Mouse (Mus musculus): ENCODE data around the gene Ttll11. TPM values are rescaled to one million over a fixed set of nuclear protein-coding genes. Genes with fewer than 3 reads are reported as not detected.
A peak's percentile ranks its signal among the peaks of the same experiment; 100 is the strongest.

Ttll11 gene
- polyA plus RNA-seq, 1 experiment, result 47.6 TPM

DNA sequence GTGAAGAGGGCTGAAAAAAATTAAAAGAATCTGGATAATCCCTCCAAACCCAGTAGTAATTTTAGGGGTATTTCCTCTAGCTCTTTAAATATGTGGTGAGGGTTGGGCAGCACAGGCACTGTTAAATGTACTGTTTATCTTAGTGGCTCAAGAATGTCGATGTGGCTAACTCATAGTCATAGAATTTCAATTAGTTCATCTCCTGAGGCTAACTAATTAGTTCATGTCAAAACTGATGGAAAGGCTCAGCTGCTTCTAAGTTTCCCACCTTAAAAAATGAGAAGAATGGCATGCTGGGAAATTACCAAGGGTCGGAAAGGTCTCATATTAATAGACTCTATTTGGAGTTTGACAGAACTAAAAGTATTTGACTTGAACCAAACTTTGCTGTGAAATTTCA lies 89.9 kb downstream of the Ttll11 start:
- Histone ChIP-seq H3K27me3 (ENCODE audit: control insufficient read depth, insufficient read depth, low read length) (no peaks in the 10 kb centered on the region), H3K4me1 (ENCODE audit: control insufficient read depth, insufficient read depth, low read length) (peaks cover 2% of the 10 kb centered on the region; the same call in 1 of the 2 replicates), H3K36me3 (ENCODE audit: control insufficient read depth, insufficient read depth, low read length) (no peaks in the 10 kb centered on the region; the same call in 1 of the 2 replicates), H3K27ac (ENCODE audit: control insufficient read depth, insufficient read depth, low read depth, low read length) (no peak overlapping the region), H3K4me3 (ENCODE audit: control insufficient read depth, low read depth, low read length) (no peak overlapping the region)
- TF ChIP-seq CTCF (IDR thresholded peaks at IDR 0.05; ENCODE audit: control insufficient read depth, insufficient read depth, insufficient replicate concordance, low read depth, low read length) (no peak), POLR2A (IDR thresholded peaks at IDR 0.05; ENCODE audit: control insufficient read depth, low read depth, low read length) (no peak)

DNA sequence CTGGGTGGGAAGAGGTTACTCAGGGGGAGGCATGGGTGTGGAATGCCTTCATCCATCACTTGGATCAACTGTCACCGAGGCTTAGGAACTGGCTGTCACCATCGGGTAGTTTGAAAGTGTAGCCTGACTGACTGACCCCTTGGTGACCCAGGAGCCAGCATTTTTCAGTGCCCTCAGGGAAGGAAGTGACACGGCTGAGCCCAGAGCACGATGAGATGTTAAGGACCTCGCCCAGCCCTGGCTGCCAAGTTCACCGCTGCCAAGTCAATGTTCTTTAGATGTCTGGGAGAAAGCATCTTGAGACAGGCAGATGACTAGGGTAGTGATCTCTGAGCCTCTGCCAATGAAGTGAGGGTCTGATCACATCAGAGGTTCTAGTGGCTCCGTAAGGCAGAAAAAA lies 95.4 kb downstream of the Ttll11 start:
- Histone ChIP-seq H3K36me3 (ENCODE audit: control insufficient read depth, insufficient read depth, low read length) (no peaks in the 10 kb centered on the region; the same call in 1 of the 2 replicates), H3K4me3 (ENCODE audit: control insufficient read depth, low read depth, low read length) (peak overlapping the region; percentile 80), H3K27me3 (ENCODE audit: control insufficient read depth, insufficient read depth, low read length) (no peaks in the 10 kb centered on the region), H3K4me1 (ENCODE audit: control insufficient read depth, insufficient read depth, low read length) (peaks cover 6% of the 10 kb centered on the region), H3K27ac (ENCODE audit: control insufficient read depth, insufficient read depth, low read depth, low read length) (no peak overlapping the region)
- TF ChIP-seq CTCF (IDR thresholded peaks at IDR 0.05; ENCODE audit: control insufficient read depth, insufficient read depth, insufficient replicate concordance, low read depth, low read length), result no peak
- TF ChIP-seq POLR2A (IDR thresholded peaks at IDR 0.05; ENCODE audit: control insufficient read depth, low read depth, low read length), result no peak

DNA sequence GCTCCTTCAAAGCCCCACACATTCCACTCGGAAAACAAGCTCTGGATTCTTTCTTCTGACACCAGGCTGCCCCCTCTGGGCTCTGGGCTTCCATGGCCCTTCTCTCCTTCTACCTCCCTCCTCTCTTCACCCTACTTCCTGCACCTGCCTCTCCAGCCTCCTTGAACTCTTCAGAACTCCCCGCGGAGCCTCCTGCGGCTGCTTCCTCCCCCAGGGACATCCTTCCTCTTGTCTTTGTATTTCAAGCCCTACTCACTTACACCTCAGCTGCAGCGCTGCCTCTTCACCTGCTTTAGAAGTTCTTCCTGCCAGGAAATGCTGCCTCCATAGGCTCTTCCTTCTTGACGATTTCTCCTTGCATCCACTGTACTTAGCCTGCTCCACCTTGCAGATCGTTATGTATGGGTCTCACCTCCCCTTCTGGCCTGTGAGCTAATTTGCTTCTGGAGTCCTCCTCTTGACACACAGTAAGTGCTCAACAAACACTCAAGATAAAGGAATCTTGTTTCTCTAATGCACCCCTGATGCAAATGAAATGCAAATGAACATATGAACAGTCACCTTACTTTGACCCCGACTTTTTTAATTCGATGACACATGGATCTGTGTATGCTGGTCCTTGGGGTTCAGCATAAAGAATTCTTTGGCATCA lies 97.3 kb downstream of the Ttll11 start:
- Histone ChIP-seq H3K27me3 (ENCODE audit: control insufficient read depth, insufficient read depth, low read length) (no peaks in the 10 kb centered on the region), H3K36me3 (ENCODE audit: control insufficient read depth, insufficient read depth, low read length) (no peaks in the 10 kb centered on the region; the same call in 1 of the 2 replicates), H3K4me3 (ENCODE audit: control insufficient read depth, low read depth, low read length) (peak overlapping the region; percentile 80), H3K4me1 (ENCODE audit: control insufficient read depth, insufficient read depth, low read length) (peaks cover 3% of the 10 kb centered on the region; the same call in 1 of the 2 replicates), H3K27ac (ENCODE audit: control insufficient read depth, insufficient read depth, low read depth, low read length) (no peak overlapping the region)
- TF ChIP-seq CTCF (IDR thresholded peaks at IDR 0.05; ENCODE audit: control insufficient read depth, insufficient read depth, insufficient replicate concordance, low read depth, low read length) (no peak), POLR2A (IDR thresholded peaks at IDR 0.05; ENCODE audit: control insufficient read depth, low read depth, low read length) (no peak)

DNA sequence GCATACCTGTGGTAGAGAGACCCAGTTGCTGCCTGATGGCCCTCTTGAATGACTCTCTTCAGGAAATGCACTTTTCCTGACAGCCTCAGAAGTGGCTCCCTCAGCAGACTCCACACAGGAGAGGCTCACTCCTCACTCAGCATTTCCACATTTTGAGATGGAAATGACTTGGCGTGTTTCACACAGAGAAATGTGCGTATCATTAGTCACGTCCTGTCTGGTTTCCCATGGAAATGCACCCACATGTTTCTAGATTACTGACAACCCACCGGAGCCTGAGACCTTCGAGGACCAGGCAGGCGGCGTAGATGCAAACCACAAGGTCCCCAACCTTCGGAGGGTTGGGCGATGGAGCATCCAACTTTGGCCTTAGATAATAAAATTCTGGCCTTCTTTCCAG lies 97.8 kb downstream of the Ttll11 start:
- TF ChIP-seq CTCF (IDR thresholded peaks at IDR 0.05; ENCODE audit: control insufficient read depth, insufficient read depth, insufficient replicate concordance, low read depth, low read length) (no peak), POLR2A (IDR thresholded peaks at IDR 0.05; ENCODE audit: control insufficient read depth, low read depth, low read length) (no peak)
- Histone ChIP-seq H3K4me3 (ENCODE audit: control insufficient read depth, low read depth, low read length) (peak overlapping the region; percentile 80), H3K27me3 (ENCODE audit: control insufficient read depth, insufficient read depth, low read length) (no peaks in the 10 kb centered on the region), H3K27ac (ENCODE audit: control insufficient read depth, insufficient read depth, low read depth, low read length) (no peak overlapping the region), H3K36me3 (ENCODE audit: control insufficient read depth, insufficient read depth, low read length) (no peaks in the 10 kb centered on the region; the same call in 1 of the 2 replicates), H3K4me1 (ENCODE audit: control insufficient read depth, insufficient read depth, low read length) (peaks cover 3% of the 10 kb centered on the region; the same call in 1 of the 2 replicates)

DNA sequence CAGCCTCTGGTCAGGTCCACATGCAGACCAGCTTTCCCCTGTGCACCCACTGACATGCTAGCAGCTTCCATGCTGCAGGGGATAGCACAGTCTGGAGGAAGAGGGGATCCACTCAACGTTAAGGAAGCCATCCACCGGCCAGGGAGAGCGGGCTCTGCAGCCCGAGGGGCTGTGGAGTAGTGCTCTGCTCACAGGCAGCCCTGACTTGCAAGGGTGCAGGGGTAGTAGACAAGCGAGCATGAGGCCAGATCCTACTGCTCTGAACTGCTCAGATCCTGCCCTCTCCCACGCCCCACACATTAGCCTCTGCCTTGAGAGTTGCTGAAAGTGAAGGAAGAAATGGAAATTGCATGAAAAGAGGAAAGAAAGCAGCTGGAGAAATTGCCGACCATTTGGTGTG lies 99.4 kb downstream of the Ttll11 start:
- Histone ChIP-seq H3K4me3 (ENCODE audit: control insufficient read depth, low read depth, low read length) (no peak overlapping the region), H3K27me3 (ENCODE audit: control insufficient read depth, insufficient read depth, low read length) (no peaks in the 10 kb centered on the region), H3K4me1 (ENCODE audit: control insufficient read depth, insufficient read depth, low read length) (peaks cover 3% of the 10 kb centered on the region; the same call in 1 of the 2 replicates), H3K36me3 (ENCODE audit: control insufficient read depth, insufficient read depth, low read length) (no peaks in the 10 kb centered on the region; the same call in 1 of the 2 replicates), H3K27ac (ENCODE audit: control insufficient read depth, insufficient read depth, low read depth, low read length) (peak overlapping the region; percentile 21; the same call in 1 of the 2 replicates)
- no peak for TF ChIP-seq CTCF (IDR thresholded peaks at IDR 0.05; ENCODE audit: control insufficient read depth, insufficient read depth, insufficient replicate concordance, low read depth, low read length)
- TF ChIP-seq POLR2A (IDR thresholded peaks at IDR 0.05; ENCODE audit: control insufficient read depth, low read depth, low read length), result 0 out of 2 replicates have a peak, but pooled peaks have one; percentile 2

DNA sequence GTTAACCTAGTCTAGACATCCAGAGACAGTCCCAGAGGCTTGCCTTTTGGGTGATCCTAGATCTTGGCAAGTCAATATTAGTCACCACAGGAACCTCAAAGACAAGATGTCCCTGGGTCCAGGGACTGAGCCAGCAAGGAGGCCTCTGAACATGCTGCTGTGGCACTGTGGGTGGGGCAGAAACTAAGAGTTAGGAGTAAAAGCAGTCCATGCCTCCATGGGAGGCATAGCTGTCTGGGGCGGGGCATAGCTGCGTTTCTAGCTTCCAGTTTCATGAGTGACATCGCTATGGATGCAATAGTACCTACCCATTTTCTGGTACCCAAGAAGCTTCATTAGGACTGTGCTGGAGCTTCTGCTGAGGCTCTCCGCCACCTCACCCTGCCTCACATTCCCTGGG lies 99.8 kb downstream of the Ttll11 start:
- TF ChIP-seq CTCF (IDR thresholded peaks at IDR 0.05; ENCODE audit: control insufficient read depth, insufficient read depth, insufficient replicate concordance, low read depth, low read length) (no peak), POLR2A (IDR thresholded peaks at IDR 0.05; ENCODE audit: control insufficient read depth, low read depth, low read length) (no peak)
- no peak overlapping the region for H3K27ac ChIP-seq (ENCODE audit: control insufficient read depth, insufficient read depth, low read depth, low read length)
- no peaks in the 10 kb centered on the region; the same call in 1 of the 2 replicates for H3K36me3 ChIP-seq (ENCODE audit: control insufficient read depth, insufficient read depth, low read length)
- H3K4me3 ChIP-seq (ENCODE audit: control insufficient read depth, low read depth, low read length), result no peak overlapping the region
- peaks cover 3% of the 10 kb centered on the region; the same call in 1 of the 2 replicates for H3K4me1 ChIP-seq (ENCODE audit: control insufficient read depth, insufficient read depth, low read length)
- no peaks in the 10 kb centered on the region for H3K27me3 ChIP-seq (ENCODE audit: control insufficient read depth, insufficient read depth, low read length)

DNA sequence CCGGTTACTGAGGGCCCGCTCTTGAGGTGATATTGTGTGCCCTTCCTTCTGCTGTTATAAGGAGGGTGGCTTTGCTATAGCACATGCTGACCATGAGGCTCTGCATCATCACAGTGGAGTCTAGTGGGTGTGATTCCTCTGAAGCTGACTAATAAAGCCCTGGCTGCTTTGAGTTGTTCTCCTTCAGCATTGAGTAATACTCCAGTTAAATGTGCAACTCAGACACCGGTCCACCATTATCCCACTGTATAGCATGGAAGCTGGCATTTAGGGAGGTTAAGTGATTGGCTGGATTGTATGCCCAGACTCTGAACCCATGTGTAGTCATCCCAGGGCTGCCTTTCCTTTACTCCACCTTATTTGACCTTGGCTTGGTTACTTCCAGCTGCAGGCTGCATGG lies 101.2 kb downstream of the Ttll11 start:
- Histone ChIP-seq H3K27me3 (ENCODE audit: control insufficient read depth, insufficient read depth, low read length) (no peaks in the 10 kb centered on the region), H3K27ac (ENCODE audit: control insufficient read depth, insufficient read depth, low read depth, low read length) (no peak overlapping the region), H3K36me3 (ENCODE audit: control insufficient read depth, insufficient read depth, low read length) (no peaks in the 10 kb centered on the region), H3K4me3 (ENCODE audit: control insufficient read depth, low read depth, low read length) (no peak overlapping the region), H3K4me1 (ENCODE audit: control insufficient read depth, insufficient read depth, low read length) (peaks cover 3% of the 10 kb centered on the region; the same call in 1 of the 2 replicates)
- TF ChIP-seq POLR2A (IDR thresholded peaks at IDR 0.05; ENCODE audit: control insufficient read depth, low read depth, low read length) (no peak), CTCF (IDR thresholded peaks at IDR 0.05; ENCODE audit: control insufficient read depth, insufficient read depth, insufficient replicate concordance, low read depth, low read length) (no peak)

Measured in testis, adult 2 months (tissue).